Mouse (Mus musculus): ENCODE results near the gene Spn. TPM values are rescaled to one million over a fixed set of nuclear protein-coding genes. Genes with fewer than 3 reads are reported as not detected.
"Not testable (repeated sequence)": the region's sequence is repeated elsewhere in the genome, so short reads cannot be mapped to it uniquely, and the experiment has no call there.

Spn gene
- not detected in 2 replicates for polyA plus RNA-seq (2014; fragmentation: Nextera tagmentation; extraction: Ambion mirVana)

DNA sequence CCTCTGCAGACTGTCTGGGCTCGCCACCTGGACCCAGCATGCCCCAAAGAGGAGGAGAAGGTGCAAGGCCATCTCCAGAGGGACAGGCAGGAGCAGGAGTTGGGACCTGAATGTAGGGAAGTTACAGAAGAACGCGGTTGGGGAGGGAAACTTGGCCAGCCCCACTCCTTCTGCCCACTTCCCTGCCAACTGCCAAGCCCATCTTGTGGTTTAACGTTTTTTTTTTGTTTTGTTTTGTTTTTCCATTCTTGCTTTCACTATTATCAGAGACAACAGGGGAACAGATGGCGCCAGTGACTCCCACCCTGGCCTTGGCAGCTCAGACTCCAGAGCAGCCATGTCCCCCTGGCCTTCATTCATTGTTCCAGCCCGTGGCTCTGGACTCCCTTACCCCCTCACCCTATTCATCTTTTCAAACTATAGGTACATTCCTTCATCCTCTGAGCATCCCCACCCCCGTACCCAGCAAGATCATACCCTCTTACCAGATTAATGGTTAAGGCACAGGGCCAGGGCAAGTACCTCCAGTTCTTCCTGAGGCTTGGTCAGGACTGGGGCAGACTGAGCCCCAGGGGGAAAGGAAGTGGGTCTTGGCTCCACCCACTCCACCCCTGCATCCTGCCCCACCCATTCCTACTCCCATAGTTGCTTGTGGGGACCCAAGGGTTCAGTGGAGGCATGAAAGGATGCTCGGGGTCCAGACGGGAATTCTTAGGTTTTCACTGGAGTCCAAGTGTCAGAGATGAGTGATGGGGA is at the start of gene Spn:
Gene Spn (minus strand): TSS at position 562 of the 756 bp plus-strand sequence.
- DNase-seq (ENCODE audit: low spot score) (no peak), ATAC-seq (ENCODE audit: low FRiP score) (no peak)
- H3K27ac ChIP-seq = no peak within 1 kb of the TSS
- H3K9me3 ChIP-seq (ENCODE audit: control insufficient read depth, low read length) = no peaks in the 10 kb centered on the region
- no peaks in the 10 kb centered on the region for H3K4me1 ChIP-seq (replicated peaks; ENCODE audit: control insufficient read depth, insufficient read depth, low read length)
- no peak within 1 kb of the TSS for H3K9ac ChIP-seq
- H3K27me3 ChIP-seq (ENCODE audit: control insufficient read depth, insufficient read depth, low read length) = no peaks in the 10 kb centered on the region
- no peaks in the 10 kb centered on the region for H3K36me3 ChIP-seq (replicated peaks; ENCODE audit: control insufficient read depth, insufficient read depth)
- H3K4me3 ChIP-seq (replicated peaks; ENCODE audit: low read length) = no peak within 1 kb of the TSS
- no peak within 1 kb of the TSS for H3K4me2 ChIP-seq (replicated peaks)
- WGBS = 68% methylated on average over 9 of the region's 9 CpGs

DNA sequence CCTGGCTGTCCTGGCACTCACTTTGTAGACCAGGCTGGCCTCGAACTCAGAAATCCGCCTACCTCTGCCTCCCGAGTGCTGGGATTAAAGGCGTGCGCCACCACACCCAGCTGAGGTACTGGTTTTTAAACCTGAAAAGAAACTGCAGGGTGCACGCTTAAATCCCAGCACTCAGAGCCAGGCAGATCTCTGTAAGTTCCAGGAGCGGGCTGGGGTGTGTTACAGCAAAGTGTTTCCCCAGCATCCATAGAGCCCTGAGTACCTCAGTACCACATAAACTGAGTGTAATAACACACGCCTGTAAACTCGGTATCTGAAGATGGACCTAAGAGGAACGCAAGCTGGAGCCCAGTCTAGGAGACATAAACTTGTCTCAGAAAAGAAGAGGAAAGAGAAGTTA is 49.7 kb upstream of the Spn start:
- H3K27me3 ChIP-seq (ENCODE audit: control insufficient read depth, insufficient read depth, low read length) = no peaks in the 10 kb centered on the region
- no peak overlapping the region for H3K4me2 ChIP-seq (replicated peaks)
- no peak overlapping the region for H3K4me3 ChIP-seq (replicated peaks; ENCODE audit: low read length)
- H3K27ac ChIP-seq = no peak overlapping the region
- DNase-seq (ENCODE audit: low spot score) = no peak
- no peaks in the 10 kb centered on the region for H3K9me3 ChIP-seq (ENCODE audit: control insufficient read depth, low read length)
- no peak overlapping the region for H3K9ac ChIP-seq
- no peaks in the 10 kb centered on the region for H3K4me1 ChIP-seq (replicated peaks; ENCODE audit: control insufficient read depth, insufficient read depth, low read length)
- no peak for ATAC-seq (ENCODE audit: low FRiP score)
- H3K36me3 ChIP-seq (replicated peaks; ENCODE audit: control insufficient read depth, insufficient read depth) = peaks cover 17% of the 10 kb centered on the region
- 79% methylated on average over 10 of the region's 10 CpGs for WGBS

DNA sequence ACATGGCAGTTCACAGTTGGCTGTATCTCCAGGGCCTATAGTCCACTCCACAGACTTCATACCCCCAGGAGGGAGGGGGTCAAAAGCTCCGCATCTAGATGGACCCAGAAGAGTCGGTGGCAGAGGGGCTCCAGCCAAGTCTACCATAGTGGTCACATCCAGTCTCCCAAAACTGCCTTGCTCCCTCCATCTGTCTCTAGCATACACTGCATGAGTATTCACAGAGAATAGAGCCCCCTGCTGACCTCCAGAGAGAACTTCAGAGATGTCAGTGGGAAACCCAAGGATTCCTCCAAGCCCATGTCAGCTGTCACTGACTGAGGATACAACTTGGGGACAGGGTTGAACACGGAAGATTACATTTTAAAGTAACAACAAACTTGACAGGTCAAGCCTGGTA is 48.0 kb upstream of the Spn start:
- no peaks in the 10 kb centered on the region for H3K36me3 ChIP-seq (replicated peaks; ENCODE audit: control insufficient read depth, insufficient read depth)
- H3K4me1 ChIP-seq (replicated peaks; ENCODE audit: control insufficient read depth, insufficient read depth, low read length) = no peaks in the 10 kb centered on the region
- H3K9ac ChIP-seq = no peak overlapping the region
- 78% methylated on average over 3 of the region's 3 CpGs for WGBS
- no peaks in the 10 kb centered on the region for H3K27me3 ChIP-seq (ENCODE audit: control insufficient read depth, insufficient read depth, low read length)
- H3K27ac ChIP-seq = no peak overlapping the region
- DNase-seq (ENCODE audit: low spot score) = no peak
- ATAC-seq (ENCODE audit: low FRiP score) = no peak
- no peak overlapping the region for H3K4me2 ChIP-seq (replicated peaks)
- no peaks in the 10 kb centered on the region for H3K9me3 ChIP-seq (ENCODE audit: control insufficient read depth, low read length)
- no peak overlapping the region for H3K4me3 ChIP-seq (replicated peaks; ENCODE audit: low read length)

DNA sequence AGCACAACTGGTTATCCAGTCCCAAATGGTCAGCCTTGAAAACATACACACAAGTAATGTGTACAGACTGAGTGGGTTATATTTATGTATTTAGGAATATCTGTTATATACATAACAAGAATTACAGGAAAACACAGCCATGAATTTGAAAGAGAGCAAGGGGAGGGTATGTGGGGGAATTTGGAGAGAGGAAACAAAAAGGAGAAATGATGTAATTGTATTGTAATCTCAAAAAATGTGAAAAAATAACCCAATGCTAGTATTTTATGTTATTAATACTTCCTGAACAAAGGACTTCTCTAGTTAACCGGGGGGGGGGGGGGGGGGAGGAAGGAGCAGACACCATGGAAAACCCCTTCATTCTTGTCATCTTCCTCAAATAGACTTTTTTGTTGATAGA is 47.1 kb upstream of the Spn start:
- no peak overlapping the region for H3K9ac ChIP-seq
- H3K36me3 ChIP-seq (replicated peaks; ENCODE audit: control insufficient read depth, insufficient read depth) = no peaks in the 10 kb centered on the region
- DNase-seq (ENCODE audit: low spot score) = no peak
- no peak overlapping the region for H3K4me2 ChIP-seq (replicated peaks)
- H3K4me3 ChIP-seq (replicated peaks; ENCODE audit: low read length) = no peak overlapping the region
- H3K27me3 ChIP-seq (ENCODE audit: control insufficient read depth, insufficient read depth, low read length) = no peaks in the 10 kb centered on the region
- H3K9me3 ChIP-seq (ENCODE audit: control insufficient read depth, low read length) = no peaks in the 10 kb centered on the region
- 57% methylated on average over 1 of the region's 1 CpGs for WGBS
- H3K4me1 ChIP-seq (replicated peaks; ENCODE audit: control insufficient read depth, insufficient read depth, low read length) = no peaks in the 10 kb centered on the region
- no peak for ATAC-seq (ENCODE audit: low FRiP score)
- H3K27ac ChIP-seq = no peak overlapping the region

DNA sequence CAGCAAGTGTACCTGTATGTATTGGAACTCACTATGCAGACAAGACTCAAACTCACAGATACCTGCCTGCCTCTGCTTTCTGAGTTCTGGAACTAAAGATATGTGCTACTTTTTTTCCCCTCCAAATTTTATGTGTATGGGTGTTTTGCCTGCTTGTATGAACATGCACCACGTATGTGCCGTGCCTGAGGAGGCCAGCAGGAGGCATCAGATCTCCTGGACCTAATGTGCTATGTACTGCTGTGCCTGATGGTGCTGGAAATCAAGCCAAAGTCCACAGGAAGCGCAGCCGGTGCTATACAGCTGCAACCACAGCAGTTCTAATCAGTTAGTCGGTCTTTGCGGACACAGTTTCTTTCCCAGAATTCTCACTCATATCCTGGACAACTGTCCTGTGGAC is 46.2 kb upstream of the Spn start:
- DNase-seq (ENCODE audit: low spot score) (no peak), ATAC-seq (ENCODE audit: low FRiP score) (no peak)
- Histone ChIP-seq H3K4me2 (replicated peaks) (no peak overlapping the region), H3K9me3 (ENCODE audit: control insufficient read depth, low read length) (no peaks in the 10 kb centered on the region), H3K27ac (no peak overlapping the region), H3K36me3 (replicated peaks; ENCODE audit: control insufficient read depth, insufficient read depth) (no peaks in the 10 kb centered on the region), H3K27me3 (ENCODE audit: control insufficient read depth, insufficient read depth, low read length) (no peaks in the 10 kb centered on the region), H3K4me3 (replicated peaks; ENCODE audit: low read length) (no peak overlapping the region), H3K4me1 (replicated peaks; ENCODE audit: control insufficient read depth, insufficient read depth, low read length) (no peaks in the 10 kb centered on the region), H3K9ac (no peak overlapping the region)
- WGBS = 81% methylated on average over 6 of the region's 6 CpGs

DNA sequence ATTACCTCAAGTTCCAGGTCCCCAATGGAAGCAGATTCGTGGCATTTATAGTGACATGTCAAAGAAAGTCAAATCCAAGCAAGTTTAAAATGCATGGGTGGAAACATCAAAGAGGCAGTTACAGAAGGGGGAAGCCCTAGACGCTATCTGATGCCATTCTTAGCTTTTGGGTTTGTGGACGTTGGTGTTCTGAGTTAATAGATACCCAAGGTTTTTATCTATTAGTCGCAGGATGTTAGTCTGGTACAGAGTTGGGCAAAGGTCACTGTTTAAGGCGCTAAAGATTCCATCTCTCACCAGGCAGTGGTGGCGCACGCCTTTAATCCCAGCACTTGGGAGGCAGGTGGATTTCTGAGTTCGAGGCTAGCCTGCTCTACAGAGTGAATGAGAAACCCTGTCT is 45.7 kb upstream of the Spn start:
- no peak for DNase-seq (ENCODE audit: low spot score)

DNA sequence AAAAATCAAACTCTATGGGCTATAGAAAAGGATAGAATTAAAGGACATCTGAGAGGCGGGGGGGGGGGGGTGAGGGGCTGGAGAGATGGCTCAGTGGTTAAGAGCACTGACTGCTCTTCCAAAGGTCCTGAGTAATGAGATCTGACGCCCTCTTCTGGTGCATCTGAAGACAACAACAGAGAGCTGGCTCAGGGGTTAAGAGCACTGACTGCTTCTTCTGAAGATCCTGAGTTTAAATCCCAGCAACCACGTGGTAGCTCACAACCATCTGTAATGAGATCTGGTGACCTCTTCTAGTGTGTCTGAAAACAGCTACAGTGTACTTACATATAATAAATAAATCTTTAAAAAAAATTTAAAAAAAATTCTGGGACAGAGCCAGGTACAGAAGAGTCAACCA is 44.1 kb upstream of the Spn start:
- not testable (repeated sequence) for H3K36me3 ChIP-seq (replicated peaks; ENCODE audit: control insufficient read depth, insufficient read depth); H3K9ac ChIP-seq; DNase-seq (ENCODE audit: low spot score); H3K27me3 ChIP-seq (ENCODE audit: control insufficient read depth, insufficient read depth, low read length); H3K4me1 ChIP-seq (replicated peaks; ENCODE audit: control insufficient read depth, insufficient read depth, low read length); H3K4me3 ChIP-seq (replicated peaks; ENCODE audit: low read length); H3K4me2 ChIP-seq (replicated peaks); ATAC-seq (ENCODE audit: low FRiP score); H3K27ac ChIP-seq; H3K9me3 ChIP-seq (ENCODE audit: control insufficient read depth, low read length)
- 16% methylated on average over 2 of the region's 3 CpGs for WGBS

More for the DNA sequence above, 45.7 kb upstream of the Spn start:
- H3K9me3 ChIP-seq (ENCODE audit: control insufficient read depth, low read length) = no peaks in the 10 kb centered on the region
- no peak for ATAC-seq (ENCODE audit: low FRiP score)
- H3K4me3 ChIP-seq (replicated peaks; ENCODE audit: low read length) = no peak overlapping the region
- H3K27ac ChIP-seq = no peak overlapping the region
- WGBS = 85% methylated on average over 8 of the region's 8 CpGs
- no peak overlapping the region for H3K9ac ChIP-seq
- H3K27me3 ChIP-seq (ENCODE audit: control insufficient read depth, insufficient read depth, low read length) = no peaks in the 10 kb centered on the region
- no peak overlapping the region for H3K4me2 ChIP-seq (replicated peaks)
- H3K4me1 ChIP-seq (replicated peaks; ENCODE audit: control insufficient read depth, insufficient read depth, low read length) = no peaks in the 10 kb centered on the region
- H3K36me3 ChIP-seq (replicated peaks; ENCODE audit: control insufficient read depth, insufficient read depth) = no peaks in the 10 kb centered on the region

DNA sequence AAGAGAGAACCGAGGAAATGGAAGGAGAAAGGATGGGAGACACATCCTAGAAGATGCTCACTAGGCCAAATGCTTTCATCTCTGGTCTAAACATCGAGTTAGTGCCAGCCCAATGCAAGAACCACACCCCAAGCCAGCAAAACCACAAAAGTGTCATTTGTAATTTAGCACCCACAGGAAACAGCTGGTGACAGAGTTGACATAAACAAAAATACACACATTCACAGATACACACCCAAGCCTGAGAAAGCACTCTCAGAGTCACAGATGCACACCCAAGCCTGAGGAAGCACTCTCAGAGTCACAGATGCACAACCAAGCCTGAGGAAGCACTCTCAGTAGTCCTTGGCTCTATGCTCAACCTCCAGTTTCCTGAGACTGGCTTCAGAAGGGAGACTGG is 43.2 kb upstream of the Spn start:
- no peak for ATAC-seq (ENCODE audit: low FRiP score)

DNA sequence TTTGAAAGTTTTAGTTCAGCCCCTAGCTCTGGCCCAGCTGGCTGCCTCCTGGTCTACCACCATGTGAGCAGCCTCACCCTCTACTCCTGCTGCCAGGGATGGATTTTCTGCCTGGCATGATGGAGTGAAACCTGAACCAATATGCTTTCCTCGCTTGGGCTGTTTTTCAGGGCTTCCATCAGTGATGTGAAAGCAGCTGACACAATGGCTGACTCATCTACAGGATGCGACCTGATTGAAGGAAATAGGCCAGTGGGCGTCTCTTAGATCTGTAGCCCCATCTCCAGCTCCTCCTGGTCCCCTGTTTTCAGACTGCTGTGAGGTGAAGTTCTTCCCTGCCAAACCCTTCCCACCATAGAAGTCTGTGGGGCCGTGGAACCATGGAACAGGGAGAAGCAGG is 39.3 kb upstream of the Spn start:
- no peak for ATAC-seq (ENCODE audit: low FRiP score)
- Histone ChIP-seq H3K4me1 (replicated peaks; ENCODE audit: control insufficient read depth, insufficient read depth, low read length) (no peaks in the 10 kb centered on the region), H3K4me3 (replicated peaks; ENCODE audit: low read length) (no peak overlapping the region), H3K9me3 (ENCODE audit: control insufficient read depth, low read length) (no peaks in the 10 kb centered on the region), H3K27ac (no peak overlapping the region), H3K9ac (no peak overlapping the region), H3K27me3 (ENCODE audit: control insufficient read depth, insufficient read depth, low read length) (no peaks in the 10 kb centered on the region), H3K36me3 (replicated peaks; ENCODE audit: control insufficient read depth, insufficient read depth) (no peaks in the 10 kb centered on the region), H3K4me2 (replicated peaks) (no peak overlapping the region)
- no peak for DNase-seq (ENCODE audit: low spot score)
- 70% methylated on average over 4 of the region's 4 CpGs for WGBS

More for the DNA sequence above, 43.2 kb upstream of the Spn start:
- no peaks in the 10 kb centered on the region for H3K4me1 ChIP-seq (replicated peaks; ENCODE audit: control insufficient read depth, insufficient read depth, low read length)
- no peak overlapping the region for H3K27ac ChIP-seq
- H3K27me3 ChIP-seq (ENCODE audit: control insufficient read depth, insufficient read depth, low read length) = no peaks in the 10 kb centered on the region
- H3K9ac ChIP-seq = no peak overlapping the region
- no peak overlapping the region for H3K4me3 ChIP-seq (replicated peaks; ENCODE audit: low read length)
- H3K4me2 ChIP-seq (replicated peaks) = no peak overlapping the region
- H3K36me3 ChIP-seq (replicated peaks; ENCODE audit: control insufficient read depth, insufficient read depth) = no peaks in the 10 kb centered on the region
- WGBS = 75% methylated on average over 2 of the region's 2 CpGs
- H3K9me3 ChIP-seq (ENCODE audit: control insufficient read depth, low read length) = no peaks in the 10 kb centered on the region
- no peak for DNase-seq (ENCODE audit: low spot score)

DNA sequence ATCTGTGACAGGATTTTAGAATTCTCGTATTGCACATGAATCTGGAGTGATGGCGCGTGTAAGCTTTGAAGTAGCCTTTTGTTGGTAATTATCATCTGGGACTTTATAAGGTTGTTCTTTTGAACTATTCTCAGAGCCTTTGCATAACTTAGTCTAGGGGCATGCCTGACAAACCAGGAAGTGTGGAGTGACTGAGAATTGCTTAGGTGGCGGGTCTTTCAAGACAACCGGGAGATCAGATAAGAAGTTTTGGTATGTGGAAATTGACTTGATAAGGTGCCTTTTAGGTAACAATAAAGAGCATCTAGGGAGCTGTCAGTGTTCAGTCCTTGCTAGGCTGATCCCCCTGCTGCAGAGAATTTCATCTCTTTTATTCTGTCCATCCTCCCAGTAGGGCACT is 28.9 kb upstream of the Spn start:
- ATAC-seq (ENCODE audit: low FRiP score) (no peak), DNase-seq (ENCODE audit: low spot score) (no peak)
- Histone ChIP-seq H3K27me3 (ENCODE audit: control insufficient read depth, insufficient read depth, low read length) (no peaks in the 10 kb centered on the region), H3K4me2 (replicated peaks) (no peak overlapping the region), H3K9me3 (ENCODE audit: control insufficient read depth, low read length) (no peaks in the 10 kb centered on the region), H3K4me3 (replicated peaks; ENCODE audit: low read length) (no peak overlapping the region), H3K4me1 (replicated peaks; ENCODE audit: control insufficient read depth, insufficient read depth, low read length) (no peaks in the 10 kb centered on the region), H3K9ac (no peak overlapping the region), H3K36me3 (replicated peaks; ENCODE audit: control insufficient read depth, insufficient read depth) (no peaks in the 10 kb centered on the region), H3K27ac (no peak overlapping the region)
- 92% methylated on average over 5 of the region's 5 CpGs for WGBS

Data from hindbrain, embryonic 14.5 days (tissue).